Mouse (Mus musculus): ENCODE data around the gene Castor2. TPM values are rescaled to one million over a fixed set of nuclear protein-coding genes. Genes with fewer than 3 reads are reported as not detected.
A peak's percentile ranks its signal among the peaks of the same experiment; 100 is the strongest.

Castor2 gene
- total RNA-seq, 2 experiments from 2014 or later = 45.7 to 46.8 TPM

DNA sequence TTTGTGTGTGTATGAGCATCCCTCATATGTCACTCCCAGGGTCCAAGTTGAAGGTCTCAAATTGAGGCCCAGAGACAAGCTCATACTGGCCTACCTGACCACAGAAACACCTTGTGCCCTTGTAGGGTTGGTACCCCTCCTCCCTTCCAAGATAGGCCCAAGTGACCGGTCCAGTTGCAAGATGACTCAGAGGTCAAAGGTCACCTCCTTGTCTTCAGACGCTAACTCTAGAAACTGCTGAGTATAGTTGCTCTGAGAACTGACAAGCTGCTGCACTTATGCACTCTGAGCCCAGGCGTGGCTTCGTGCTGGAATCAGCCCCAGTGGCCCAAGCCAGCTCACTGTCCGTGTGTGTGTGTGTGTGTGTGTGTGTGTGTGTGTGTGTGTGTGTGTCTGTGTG, 2.4 kb downstream of the Castor2 start:
- no peak for DNase-seq

DNA sequence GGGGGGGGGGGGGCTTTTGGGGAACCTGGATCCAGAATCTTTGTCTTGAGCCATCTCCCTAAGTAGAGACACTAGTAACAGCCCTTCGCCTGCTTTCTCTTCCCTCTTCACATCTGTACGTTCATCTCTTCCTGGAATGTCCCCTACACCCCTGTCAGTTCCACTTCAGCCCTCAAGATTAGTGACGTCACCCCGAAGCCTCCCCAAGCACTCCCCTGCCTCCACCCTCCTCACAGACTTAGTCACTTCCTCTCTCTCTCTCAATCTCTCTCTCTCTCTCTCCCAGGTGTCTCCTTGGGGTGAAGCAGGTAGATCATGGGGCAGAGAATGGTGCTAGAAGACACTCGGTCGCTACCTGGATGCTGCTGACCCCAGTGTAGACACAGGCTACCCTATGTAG, 3.2 kb downstream of the Castor2 start:
- DNase-seq = no peak

DNA sequence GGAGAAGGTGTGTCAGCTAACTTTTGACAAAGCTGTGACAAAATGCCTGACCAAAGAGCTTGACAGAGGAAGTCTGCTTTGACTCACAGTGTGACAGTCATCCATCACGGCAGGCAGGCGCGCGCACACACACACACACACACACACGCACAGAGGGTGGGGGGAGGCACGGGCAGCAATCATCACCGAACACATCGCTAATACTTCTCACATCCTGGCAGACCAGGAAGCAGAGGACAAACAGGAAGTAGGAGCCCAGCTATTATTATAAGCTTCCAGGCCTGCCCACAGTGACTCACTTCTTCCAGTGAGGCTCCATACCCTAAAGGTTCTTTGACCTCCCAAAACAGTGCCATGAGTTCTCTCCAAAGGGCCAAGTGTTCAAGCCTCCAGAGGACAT, 6.3 kb downstream of the Castor2 start:
- DNase-seq = no peak

DNA sequence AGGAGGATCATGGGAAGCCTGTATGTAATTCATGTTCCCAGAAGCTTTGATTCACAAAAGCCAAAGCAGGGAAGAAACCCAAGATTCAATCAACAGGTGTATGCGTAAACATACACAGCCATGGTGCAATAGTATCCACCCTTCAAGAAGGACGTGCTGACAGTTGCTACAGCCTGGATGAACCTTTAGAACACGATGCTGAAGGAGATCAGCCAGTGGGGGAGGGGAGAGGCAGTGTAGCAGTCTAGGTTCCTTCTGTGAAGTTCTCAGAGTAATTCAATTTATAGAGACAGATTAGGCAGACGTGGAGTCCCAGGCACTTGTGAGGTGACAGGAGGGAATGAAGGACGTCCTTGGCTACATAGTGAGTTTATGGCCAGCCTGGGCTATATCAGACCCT, 15.5 kb downstream of the Castor2 start:
- DNase-seq = peak; percentile 73

DNA sequence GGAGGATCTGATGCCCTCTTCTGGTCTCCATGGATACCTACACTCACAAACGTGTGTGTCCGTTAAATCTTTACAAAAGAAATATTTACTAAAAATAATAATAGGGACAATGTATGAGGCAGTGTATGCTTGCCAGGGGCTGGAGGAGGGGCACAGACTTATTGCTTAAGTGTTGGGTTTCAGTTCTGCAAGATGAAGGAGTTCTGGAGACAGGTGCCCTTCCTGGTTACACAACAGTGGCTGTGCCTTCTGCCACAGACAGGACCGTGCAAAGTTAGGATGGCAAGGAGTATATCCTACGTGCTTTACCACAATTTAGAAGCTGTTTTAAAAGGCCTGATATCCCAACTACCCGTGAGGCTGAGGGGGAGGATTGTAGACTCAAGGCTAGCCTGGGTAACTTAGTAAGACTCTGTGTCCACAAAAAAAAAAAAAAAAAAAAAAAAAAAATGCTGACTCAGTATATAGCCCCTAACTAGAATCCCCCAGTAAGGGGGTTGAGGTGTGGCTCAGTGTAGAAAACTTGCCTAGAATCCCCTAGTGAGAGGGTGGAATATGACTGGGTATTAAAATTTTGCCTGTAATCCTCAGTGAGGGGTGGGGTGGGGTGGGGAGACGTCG, 16.2 kb downstream of the Castor2 start:
- no peak for DNase-seq

DNA sequence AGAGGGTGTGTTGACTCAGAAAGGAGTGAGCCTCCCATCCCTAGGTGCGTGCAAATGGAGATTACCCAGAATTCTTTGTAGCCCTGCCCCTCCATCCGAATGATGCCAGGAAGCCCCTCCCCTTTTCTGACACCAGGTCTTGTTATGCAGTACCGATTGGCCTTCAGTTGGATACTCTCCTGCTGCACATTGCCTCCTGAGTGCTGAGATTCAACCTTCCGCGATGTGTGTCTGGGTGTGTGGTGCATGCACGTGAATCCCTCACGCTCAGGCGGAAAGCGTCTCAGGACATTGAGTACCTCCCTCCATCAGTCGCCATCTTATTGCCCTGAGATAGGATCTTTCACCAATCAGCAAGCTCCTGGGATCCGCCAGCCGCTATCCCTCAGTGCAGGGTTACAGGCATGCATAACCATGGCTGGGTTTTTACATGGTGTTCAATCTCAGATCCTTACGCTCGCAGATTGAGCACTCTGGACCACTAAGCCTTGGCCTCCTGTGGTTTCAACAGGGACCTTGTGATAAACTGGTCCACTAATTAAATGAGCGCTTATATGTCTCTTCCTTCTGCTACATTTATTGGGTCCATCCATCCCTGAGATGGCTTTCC, 19.4 kb downstream of the Castor2 start:
- no peak for DNase-seq

DNA sequence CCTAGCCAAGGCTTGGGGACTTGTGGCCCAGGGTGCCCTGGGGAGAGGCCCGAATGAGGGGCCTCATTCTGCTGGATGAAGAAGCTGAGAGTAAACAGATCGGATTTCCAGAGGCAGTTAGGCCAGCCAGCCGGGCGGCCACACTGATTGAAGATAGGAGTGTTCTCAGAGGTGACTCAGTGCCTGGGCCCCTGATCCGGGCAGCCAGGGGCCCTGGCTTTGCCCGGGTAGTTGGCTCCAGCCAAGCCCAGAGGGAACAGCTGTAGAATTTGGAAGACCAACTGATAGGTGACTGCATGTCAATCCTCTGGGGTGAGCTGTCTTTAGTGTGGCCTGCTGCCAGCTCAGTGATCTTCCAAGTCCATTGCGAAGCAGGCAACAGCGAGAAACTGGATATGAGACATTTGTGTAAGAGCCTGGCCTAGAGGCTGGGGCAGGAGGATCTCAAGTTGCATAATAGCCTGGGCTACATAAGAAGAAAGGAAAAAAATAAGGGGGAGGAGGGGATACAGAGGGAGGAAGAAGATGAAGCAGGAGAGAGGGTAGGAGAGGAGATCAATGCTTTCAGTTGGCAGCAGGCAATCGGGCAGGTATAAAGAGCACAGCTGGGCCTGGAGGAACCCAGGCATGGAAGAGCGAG, 20.1 kb downstream of the Castor2 start:
- DNase-seq = peak; percentile 91

DNA sequence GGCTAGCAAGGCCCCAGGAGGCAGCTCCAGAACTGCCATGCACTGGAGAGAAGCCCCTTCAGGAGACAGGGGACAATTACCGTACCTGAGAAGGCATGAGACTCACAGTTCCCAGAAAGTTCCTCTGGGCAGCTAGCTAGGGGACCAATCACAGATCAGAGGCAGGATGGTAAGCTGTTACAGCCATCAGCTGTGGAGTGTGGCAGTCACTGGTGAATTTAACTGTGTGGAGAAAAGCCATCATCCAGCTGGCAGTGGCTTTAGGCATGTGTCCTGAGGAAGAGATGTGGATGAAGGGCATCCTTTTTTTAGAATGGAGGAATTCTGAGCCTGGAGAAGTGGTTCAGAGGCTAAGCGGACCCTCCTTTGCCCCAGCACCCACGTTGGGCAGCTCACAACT, 20.6 kb downstream of the Castor2 start:
- DNase-seq = no peak

DNA sequence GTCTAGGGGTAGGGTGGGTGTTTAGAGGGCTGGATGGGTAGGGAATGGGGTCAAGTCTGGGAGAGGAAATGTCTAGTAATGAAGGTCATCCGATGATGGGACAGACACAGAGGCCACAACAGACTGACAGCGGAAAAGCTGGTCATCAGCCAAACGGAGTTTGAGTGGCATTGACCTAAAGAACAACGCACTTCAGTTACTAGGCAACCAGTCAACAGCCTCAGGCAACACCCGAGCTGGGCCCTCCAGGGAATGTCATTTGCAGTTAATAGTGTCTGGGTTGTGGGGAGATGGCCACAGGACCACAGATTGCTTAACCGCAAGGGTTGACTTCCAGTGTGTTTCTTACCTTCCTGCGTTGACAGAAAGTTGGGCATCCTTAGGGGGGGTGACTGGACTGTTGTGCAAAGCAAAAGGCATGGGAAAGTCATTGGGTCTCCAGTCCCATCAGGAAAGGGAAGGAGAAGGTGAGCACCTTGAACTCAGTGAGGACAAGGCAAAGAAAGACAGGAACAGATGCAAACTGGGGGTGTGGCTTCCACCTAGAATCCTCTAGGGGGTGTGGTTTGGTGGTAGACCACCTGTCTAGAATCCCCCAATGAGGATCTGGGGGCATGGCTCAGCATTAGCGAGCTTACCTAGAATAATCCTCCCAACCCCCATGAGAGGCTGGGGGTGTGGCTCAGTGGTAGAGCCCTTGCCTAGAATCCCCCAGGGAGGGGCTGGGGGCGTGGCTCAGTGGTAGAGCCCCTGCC, 21.8 kb downstream of the Castor2 start:
- peak; percentile 41 for DNase-seq

DNA sequence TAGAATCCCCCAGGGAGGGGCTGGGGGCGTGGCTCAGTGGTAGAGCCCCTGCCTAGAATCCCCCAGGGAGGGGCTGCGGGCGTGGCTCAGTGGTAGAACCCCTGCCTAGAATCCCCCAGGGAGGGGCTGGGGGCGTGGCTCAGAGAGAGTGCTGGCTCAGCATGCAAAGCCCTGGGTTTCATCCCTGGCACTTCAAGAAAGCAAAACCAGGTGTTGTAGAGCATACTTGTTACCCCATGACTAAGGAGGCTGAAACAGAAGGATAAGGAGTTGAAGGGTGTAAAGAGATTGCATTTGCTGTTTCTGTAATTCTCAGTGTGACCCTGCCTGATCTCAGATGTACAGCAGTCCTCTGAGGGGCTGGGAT, 22.4 kb downstream of the Castor2 start:
- no peak for DNase-seq

DNA sequence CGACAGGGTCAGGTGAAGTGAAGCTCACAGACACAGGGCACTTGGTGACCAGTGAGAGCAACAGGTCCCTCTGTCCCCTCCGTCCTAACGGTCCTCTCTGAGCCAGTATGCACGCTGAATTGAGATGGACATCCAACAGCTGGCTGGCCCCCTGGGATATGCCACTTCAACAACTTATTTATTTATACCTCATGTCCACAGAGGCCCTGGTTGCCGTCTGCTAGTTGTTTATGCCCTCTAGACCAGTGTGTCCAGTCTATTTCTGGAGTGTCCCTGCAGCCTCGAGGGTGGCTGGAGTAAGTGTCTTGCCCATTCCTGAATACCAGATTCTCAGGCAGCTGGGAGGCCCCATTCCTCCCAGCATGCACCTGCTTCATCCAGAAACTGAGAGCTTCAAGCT, 24.3 kb downstream of the Castor2 start:
- DNase-seq = peak; percentile 79

DNA sequence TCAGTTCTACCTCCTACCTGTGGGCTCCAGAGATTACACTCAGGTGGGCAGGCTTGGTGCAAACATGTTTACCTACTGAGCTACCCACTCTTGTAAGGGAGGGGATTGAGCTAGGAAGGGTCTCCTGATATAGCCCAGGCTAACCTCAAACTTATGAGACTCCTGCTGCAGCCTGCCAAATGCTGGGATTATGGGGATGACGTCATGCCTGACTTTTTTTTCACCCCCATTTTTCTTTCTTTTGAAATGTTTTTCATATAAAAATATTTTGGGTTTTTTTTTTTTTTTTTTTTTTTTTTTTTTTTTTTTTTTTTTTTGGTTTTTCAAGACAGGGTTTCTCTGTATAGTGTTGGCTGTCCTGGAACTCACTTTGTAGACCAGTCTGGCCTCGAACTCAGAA, 26.7 kb downstream of the Castor2 start:
- no peak for DNase-seq

DNA sequence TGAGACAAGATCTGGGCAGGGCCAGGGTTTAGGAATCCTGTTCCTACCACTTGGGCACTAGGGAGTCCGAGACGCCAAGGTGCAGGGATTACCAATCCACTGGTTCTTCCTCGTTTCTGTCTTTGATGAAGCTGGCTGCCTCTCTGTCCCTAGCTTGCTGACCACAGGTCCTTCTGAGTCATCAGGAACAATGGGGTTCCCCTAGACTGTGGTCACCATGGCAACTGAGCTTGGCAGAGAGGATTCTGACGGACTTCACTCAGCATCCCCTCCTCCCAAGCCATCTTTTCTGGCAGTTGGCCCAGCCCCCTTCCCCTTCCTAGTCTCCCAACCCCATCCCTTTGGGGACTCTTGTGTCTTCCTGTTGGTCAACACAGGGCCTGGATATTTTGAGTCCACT, 32.1 kb downstream of the Castor2 start:
- no peak for DNase-seq

DNA sequence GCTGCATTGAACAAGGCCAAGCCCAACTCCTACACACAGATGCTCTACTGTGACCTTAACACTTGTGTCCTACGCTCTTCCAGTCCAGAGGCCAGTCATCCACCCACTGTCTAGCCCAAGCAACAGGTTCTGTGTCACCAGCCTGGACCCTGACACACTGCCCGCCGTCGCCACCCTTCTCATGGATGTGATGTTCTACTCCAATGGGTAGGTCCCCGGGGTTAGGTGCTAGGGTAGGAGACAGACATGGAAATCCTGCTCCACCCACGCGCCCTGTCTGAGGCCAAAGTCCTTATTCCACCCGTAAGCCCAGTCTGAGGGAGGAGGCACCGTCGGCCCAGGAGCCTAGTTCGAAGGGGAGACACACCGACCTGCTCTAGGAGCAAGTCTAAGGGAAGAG, 36.5 kb downstream of the Castor2 start:
- no peak for DNase-seq

DNA sequence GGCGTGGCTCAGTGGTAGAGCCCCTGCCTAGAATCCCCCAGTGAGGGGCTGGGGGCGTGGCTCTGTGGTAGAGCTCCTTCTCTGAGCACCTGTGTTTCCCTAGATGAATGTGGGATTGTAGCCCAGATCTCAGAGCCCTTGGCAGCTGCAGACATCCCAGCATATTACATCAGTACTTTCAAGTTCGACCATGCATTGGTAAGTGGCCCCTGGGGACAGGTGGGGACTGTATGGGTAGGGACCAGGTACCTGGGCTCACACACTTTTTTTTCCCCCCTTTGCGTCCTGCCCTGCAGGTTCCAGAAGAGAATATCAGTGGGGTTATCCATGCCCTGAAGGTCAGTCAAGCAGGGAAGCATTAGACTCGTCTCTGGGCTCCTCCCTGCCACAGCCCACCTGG, 38.4 kb downstream of the Castor2 start:
- no peak for DNase-seq

DNA sequence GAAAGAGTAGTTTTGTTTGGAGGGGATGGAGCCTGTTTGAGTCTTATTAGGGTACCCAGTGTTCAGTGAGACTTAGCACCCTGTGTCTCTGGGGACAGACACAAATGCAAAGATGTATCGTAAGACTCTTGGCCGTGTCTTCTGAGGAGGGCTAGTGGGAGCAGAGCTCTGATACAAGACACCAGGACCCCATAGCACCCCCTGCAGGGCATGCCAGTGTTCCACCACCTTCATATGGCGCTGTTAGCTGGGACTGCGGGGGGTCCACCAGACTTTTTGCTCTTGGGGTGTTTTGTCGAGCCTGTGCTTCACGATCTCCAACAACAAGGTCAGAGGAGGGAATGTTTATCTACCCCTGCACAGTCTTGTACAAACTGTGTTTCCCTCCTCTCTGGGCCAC, 39.9 kb downstream of the Castor2 start:
- no peak for DNase-seq

DNA sequence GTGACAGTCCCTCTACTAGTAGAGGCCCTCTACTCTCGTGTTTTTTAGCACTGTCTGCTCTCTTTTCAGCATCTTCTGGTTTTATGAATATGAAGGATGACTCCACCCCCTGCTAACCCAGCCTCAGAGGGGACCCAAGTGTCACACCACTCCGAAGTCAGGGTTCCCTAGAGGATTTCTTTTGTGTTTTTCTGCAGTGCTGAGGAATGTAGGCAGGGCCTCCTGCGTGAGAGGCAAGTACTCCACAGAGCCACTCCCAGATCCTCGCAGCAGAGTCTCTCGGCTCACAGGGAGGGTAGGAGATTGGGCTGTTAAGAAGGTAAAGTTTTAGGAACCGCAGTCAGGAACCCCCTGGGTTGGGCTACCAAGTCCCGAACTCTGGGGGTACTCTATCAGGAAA, 41.7 kb downstream of the Castor2 start:
- no peak for DNase-seq

DNA sequence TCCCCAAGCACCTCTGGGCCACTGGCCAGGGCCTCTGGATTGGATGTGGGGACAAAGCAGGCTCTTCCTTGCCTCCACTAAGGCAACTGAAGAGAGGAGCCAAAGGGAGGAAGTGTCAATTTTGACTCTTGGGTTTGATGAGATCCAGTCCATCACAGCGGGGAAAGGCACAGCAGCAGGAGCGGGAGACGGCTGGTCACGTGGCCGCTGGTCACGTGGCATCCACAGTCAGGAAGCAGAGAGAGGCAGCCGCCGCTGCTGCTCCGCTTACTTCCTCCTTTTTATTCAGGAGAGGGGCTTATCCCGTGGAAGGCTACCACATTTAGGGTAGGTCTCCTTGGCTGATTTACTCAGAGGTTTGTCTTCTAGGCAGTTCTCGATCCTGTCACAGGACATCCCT, 42.9 kb downstream of the Castor2 start:
- no peak for DNase-seq

DNA sequence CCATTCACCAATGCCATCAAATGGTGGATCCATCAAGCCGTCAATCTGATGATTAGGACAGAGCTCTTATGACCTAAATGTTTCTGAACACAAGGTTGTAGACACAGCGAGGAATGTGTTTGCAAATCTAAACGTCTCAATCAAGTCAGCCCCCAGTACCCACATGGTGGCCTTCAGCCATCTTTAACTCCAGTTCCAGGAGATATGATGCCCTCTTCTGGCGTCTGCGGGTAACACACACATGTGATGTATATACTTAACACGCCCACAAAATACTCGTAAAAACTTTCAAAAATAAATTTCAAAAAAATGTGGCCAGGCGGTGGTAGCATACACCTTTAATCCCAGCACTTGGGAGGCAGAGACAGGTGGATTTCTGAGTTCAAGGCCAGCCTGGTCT, 45.5 kb downstream of the Castor2 start:
- no peak for DNase-seq

DNA sequence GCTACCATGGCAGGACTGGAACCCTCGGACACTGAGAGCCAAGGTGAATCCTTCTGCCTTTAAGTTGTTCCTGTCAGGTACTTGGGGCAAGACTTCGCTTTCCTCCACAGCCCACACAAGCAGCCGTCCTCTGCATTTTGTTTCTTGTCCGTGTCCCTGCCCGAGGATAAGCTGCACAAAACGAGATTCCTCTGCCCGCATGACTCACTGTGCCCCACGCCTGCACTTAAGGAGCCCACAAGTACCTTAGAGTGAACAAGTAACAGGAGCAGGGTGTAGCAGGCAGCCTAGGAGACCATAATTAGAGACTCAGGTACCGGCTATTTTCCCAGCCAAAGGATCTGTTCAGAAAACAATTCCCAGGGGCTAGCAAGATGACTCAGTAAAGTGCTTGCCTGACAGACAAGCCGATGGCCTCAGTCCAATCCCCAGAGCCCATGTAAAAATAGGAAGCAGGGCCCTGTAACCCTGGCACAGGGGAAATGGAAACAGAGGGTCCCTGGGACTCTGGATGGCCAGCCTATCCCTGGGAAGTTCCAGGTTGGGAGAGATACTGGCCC, 47.8 kb downstream of the Castor2 start:
- DNase-seq = no peak

DNA sequence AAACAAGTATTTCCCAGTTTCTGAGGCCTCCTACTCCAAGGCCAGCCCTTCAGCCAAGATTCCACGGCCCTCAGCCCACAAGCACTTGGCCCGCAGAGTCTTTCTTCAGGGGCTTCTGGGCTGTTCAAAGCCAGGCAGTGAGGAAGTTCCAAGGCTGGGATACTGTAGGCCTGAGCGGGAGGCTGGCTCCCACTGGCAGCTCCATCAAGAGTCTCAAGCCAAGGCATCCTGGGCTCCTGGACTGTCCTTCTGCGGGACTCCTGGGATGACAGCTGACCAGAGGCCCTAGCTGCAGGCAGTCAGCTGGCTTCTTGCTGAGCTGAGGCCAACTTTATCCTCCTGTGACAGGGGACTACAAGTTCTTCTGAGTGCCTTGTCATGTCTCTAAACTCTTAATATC, 48.6 kb downstream of the Castor2 start:
- peak; percentile 70 for DNase-seq

DNA sequence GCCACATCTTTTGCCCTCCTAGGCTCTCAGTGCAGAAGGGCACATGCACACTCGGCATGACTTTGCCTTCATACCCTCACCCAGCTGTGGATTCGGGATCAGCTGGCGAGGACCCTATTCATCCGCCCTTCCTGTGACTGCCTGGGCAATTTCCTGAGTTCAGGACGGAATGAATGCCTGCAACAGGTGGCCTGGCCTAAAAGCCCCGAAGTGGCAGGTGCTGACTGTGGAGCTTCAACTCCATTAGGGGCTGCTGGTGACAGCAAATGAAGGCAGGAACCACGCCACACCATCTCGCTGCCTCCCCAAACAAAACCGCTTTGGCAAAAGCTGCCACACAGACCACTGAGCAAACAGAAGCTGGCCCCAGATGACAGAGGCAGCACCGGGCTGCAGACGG, 52.4 kb downstream of the Castor2 start:
- DNase-seq = no peak

DNA sequence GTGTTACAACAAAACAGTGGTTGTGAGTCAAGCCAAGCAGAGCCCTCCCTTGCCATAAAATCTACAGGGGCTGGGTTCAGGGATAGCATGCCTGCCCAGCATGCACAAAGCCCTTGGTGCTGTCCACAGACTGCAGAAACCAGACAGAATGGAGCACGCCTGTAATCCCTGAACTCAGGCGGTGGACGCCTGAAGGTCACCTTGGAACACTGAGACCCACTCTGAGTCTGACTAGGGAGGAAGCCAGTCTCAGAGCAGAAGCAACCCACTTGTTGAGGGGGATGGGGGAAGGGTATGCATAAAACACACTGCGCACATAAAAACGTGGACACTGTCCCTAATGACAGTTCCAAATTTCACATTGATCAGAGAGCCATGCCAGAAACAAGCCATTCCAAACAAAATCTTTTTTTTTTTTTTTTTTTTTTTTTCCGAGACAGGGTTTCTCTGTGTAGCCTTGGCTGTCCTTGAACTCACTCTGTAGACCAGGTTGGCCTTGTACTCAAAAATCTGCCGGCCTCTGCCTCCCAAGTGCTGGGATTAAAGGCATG, 56.5 kb downstream of the Castor2 start:
- DNase-seq = no peak

All from gastrocnemius, postnatal 25 days (tissue).